Mouse (Mus musculus) urinary bladder, postnatal 36 days (tissue): ENCODE data around the gene Oasl1.
"Not testable (repeated sequence)": the region's sequence is repeated elsewhere in the genome, so short reads cannot be mapped to it uniquely, and the experiment has no call there.

Experiments
- DNase-seq, 2 experiments: peaks; one replicate each; pipeline ENCODE4 v3.0.0; 2022; ENCODE audit warnings: low spot score in 2 of 2, mixed read lengths in 1 of 2

The Oasl1 gene

GRCm38 (mm10) chr5:114922998-114923473, at the start of gene Oasl1:
Gene Oasl1, plus strand, starts transcription at chr5:114923240.
- DNase-seq = peak; percentile 32 to 40

GRCm38 (mm10) chr5:114875858-114876257, 47.2 kb upstream of the Oasl1 start:
- no peak for DNase-seq

GRCm38 (mm10) chr5:114876331-114876730, 46.7 kb upstream of the Oasl1 start:
- DNase-seq = no peak

GRCm38 (mm10) chr5:114877487-114877886, 45.6 kb upstream of the Oasl1 start:
- no peak for DNase-seq

- no peak for DNase-seq
Observed at GRCm38 (mm10) chr5:114879399-114879798, 43.6 kb upstream of the Oasl1 start.

- not testable (repeated sequence) for DNase-seq
Observed at GRCm38 (mm10) chr5:114882319-114882718, 40.7 kb upstream of the Oasl1 start.

GRCm38 (mm10) chr5:114883022-114883421, 40.0 kb upstream of the Oasl1 start:
- no peak for DNase-seq

GRCm38 (mm10) chr5:114886801-114887200, 36.2 kb upstream of the Oasl1 start:
- DNase-seq = no peak

- no peak for DNase-seq
Observed at GRCm38 (mm10) chr5:114888995-114889394, 34.0 kb upstream of the Oasl1 start.

- no peak for DNase-seq
Observed at GRCm38 (mm10) chr5:114895542-114895941, 27.5 kb upstream of the Oasl1 start.

GRCm38 (mm10) chr5:114896688-114897373, 26.2 kb upstream of the Oasl1 start, which contains the start of gene Oasl2:
Gene Oasl2, plus strand, starts transcription at chr5:114896936.
- DNase-seq = peak in 1 of 2 experiments; percentile 6

- peak in 1 of 2 experiments; percentile 39 for DNase-seq
Observed at GRCm38 (mm10) chr5:114897374-114897793, 25.7 kb upstream of the Oasl1 start.

- no peak for DNase-seq
Observed at GRCm38 (mm10) chr5:114898857-114899256, 24.2 kb upstream of the Oasl1 start.

GRCm38 (mm10) chr5:114902413-114902812, 20.6 kb upstream of the Oasl1 start:
- DNase-seq = no peak

- DNase-seq = no peak
Observed at GRCm38 (mm10) chr5:114908598-114909305, 14.3 kb upstream of the Oasl1 start.

GRCm38 (mm10) chr5:114913686-114914085, 9.4 kb upstream of the Oasl1 start:
- DNase-seq = no peak

GRCm38 (mm10) chr5:114914855-114915254, 8.2 kb upstream of the Oasl1 start:
- no peak for DNase-seq

- DNase-seq = no peak
Observed at GRCm38 (mm10) chr5:114915854-114916253, 7.2 kb upstream of the Oasl1 start.

- DNase-seq = no peak
Observed at GRCm38 (mm10) chr5:114916777-114917176, 6.3 kb upstream of the Oasl1 start.

GRCm38 (mm10) chr5:114917357-114917756, 5.7 kb upstream of the Oasl1 start:
- DNase-seq = not testable (repeated sequence)

GRCm38 (mm10) chr5:114921551-114922365, 1.3 kb upstream of the Oasl1 start:
- peak; percentile 5 to 15 for DNase-seq

GRCm38 (mm10) chr5:114922366-114922731, 691 bp upstream of the Oasl1 start:
- DNase-seq = no peak
